Mouse (Mus musculus) neutrophil, adult 5-6 weeks (primary cell): ENCODE results near the gene Gm11437. TPM values are rescaled to one million over a fixed set of nuclear protein-coding genes. Genes with fewer than 3 reads are reported as not detected.

ENCODE experiments used
- ATAC-seq: fragments of 151-379, 151-347 bp; 2 replicates; pipeline ENCODE4 v1.8.0; 2017; ENCODE audit warnings: mild to moderate bottlenecking, moderate TSS enrichment; ENCODE audit not compliant: insufficient number of reproducible peaks, poor library complexity, low FRiP score, severe bottlenecking; ENCODE audit errors: extremely low read depth
- total RNA-seq: library from RNA; stranded (forward); fragments of 200-1000 nt; gene quantifications from 2 replicates; pipeline ENCODE4 v1.2.3, GENCODE M21; 2017

The Gm11437 gene
- total RNA-seq, 1 experiment from 2014 or later = not detected

GRCm38 (mm10) chr11:84150884-84151283 is 16.4 kb downstream of the Gm11437 start:
- ATAC-seq = no peak

- ATAC-seq = no peak
Observed at GRCm38 (mm10) chr11:84146081-84146480, 21.2 kb downstream of the Gm11437 start.

GRCm38 (mm10) chr11:84145201-84145798 is 22.0 kb downstream of the Gm11437 start:
- ATAC-seq = no peak

- ATAC-seq = 0 out of 2 replicates have a peak, but pooled peaks have one; percentile 23
Observed at GRCm38 (mm10) chr11:84141752-84142151, 25.5 kb downstream of the Gm11437 start.

GRCm38 (mm10) chr11:84136453-84136852 is 30.8 kb downstream of the Gm11437 start:
- ATAC-seq = no peak

- no peak for ATAC-seq
Observed at GRCm38 (mm10) chr11:84134331-84134860, 32.9 kb downstream of the Gm11437 start.

- ATAC-seq = no peak
Observed at GRCm38 (mm10) chr11:84129799-84130185, 37.5 kb downstream of the Gm11437 start.

- ATAC-seq = peak; percentile 65
Observed at GRCm38 (mm10) chr11:84128943-84129798, 38.1 kb downstream of the Gm11437 start, which contains the start of the genes Tada2a and Acaca. Tada2a (minus strand) TSS chr11:84129600. Acaca (plus strand) TSS chr11:84129672.

GRCm38 (mm10) chr11:84127977-84128376 is 39.3 kb downstream of the Gm11437 start:
- ATAC-seq = no peak

GRCm38 (mm10) chr11:84121051-84121956 is 46.0 kb downstream of the Gm11437 start:
- ATAC-seq = no peak

GRCm38 (mm10) chr11:84117431-84117830 is 49.8 kb downstream of the Gm11437 start:
- no peak for ATAC-seq

GRCm38 (mm10) chr11:84116221-84116620 is 51.1 kb downstream of the Gm11437 start:
- no peak for ATAC-seq

GRCm38 (mm10) chr11:84115646-84116045 is 51.6 kb downstream of the Gm11437 start:
- no peak for ATAC-seq

- no peak for ATAC-seq
Observed at GRCm38 (mm10) chr11:84113623-84114022, 53.7 kb downstream of the Gm11437 start.

GRCm38 (mm10) chr11:84107137-84107536 is 60.1 kb downstream of the Gm11437 start:
- no peak for ATAC-seq

GRCm38 (mm10) chr11:84104036-84104435 is 63.2 kb downstream of the Gm11437 start:
- no peak for ATAC-seq

- ATAC-seq = no peak
Observed at GRCm38 (mm10) chr11:84101182-84101581, 66.1 kb downstream of the Gm11437 start.
